Mouse (Mus musculus): ENCODE data around the gene Gpr174. TPM values are rescaled to one million over a fixed set of nuclear protein-coding genes. Genes with fewer than 3 reads are reported as not detected.

Gene Gpr174
- polyA plus RNA-seq, 1 experiment from 2014 or later: not detected

Other genes with a start within 250 kb of the Gpr174 start
- 0.11 TPM in 1 of 2 replicates, not detected in the other for gene P2ry10, start 167.4 kb upstream of the Gpr174 start, polyA plus RNA-seq (2014; fragmentation: Nextera tagmentation; extraction: Ambion mirVana)
- gene P2ry10b, start 107.0 kb upstream of the Gpr174 start, polyA plus RNA-seq (2014; fragmentation: Nextera tagmentation; extraction: Ambion mirVana): 0.45 and 0.74 TPM in 2 replicates
- gene Itm2a, start 147.5 kb downstream of the Gpr174 start, polyA plus RNA-seq (2014; fragmentation: Nextera tagmentation; extraction: Ambion mirVana): 225 and 260 TPM in 2 replicates